Mouse (Mus musculus) neural tube, embryonic 15.5 days (tissue): ENCODE results near the gene Tex48. TPM values are rescaled to one million over a fixed set of nuclear protein-coding genes. Genes with fewer than 3 reads are reported as not detected.
A peak's percentile ranks its signal among the peaks of the same experiment; 100 is the strongest.

Experiments used
- ATAC-seq: fragments of 200-750 bp; cut with Nextera tagmentation; 2 replicates; pipeline ENCODE4 v1.8.0; 2017; ENCODE audit warnings: mild to moderate bottlenecking, moderate TSS enrichment, moderate library complexity; ENCODE audit not compliant: low FRiP score
- H3K27ac ChIP-seq: fragments of 300-500 bp; sonication (generic); replicated peaks from 2 replicates; pipeline ENCODE4 v1.5.1; 2015; ENCODE audit warnings: mild to moderate bottlenecking, inconsistent platforms
- H3K27me3 ChIP-seq: fragments of 300-500 bp; sonication (generic); replicated peaks from 2 replicates; pipeline ENCODE4 v1.6.1; 2015; ENCODE audit warnings: inconsistent platforms
- H3K36me3 ChIP-seq: fragments of 300-500 bp; sonication (generic); 2 replicates; pipeline ENCODE4 v1.6.1; 2015; ENCODE audit warnings: inconsistent platforms
- H3K4me1 ChIP-seq: fragments of 300-500 bp; sonication (generic); 2 replicates; pipeline ENCODE4 v1.6.1; 2015; ENCODE audit warnings: inconsistent platforms
- H3K4me2 ChIP-seq: fragments of 300-500 bp; sonication (generic); 2 replicates; pipeline ENCODE4 v1.6.1; 2015; ENCODE audit warnings: inconsistent platforms, mild to moderate bottlenecking, moderate library complexity
- H3K4me3 ChIP-seq: fragments of 300-500 bp; sonication (generic); replicated peaks from 2 replicates; pipeline ENCODE4 v1.5.1; 2015; ENCODE audit warnings: mild to moderate bottlenecking, inconsistent platforms
- H3K9ac ChIP-seq: fragments of 300-500 bp; sonication (generic); replicated peaks from 2 replicates; pipeline ENCODE4 v1.6.1; 2015; ENCODE audit warnings: mild to moderate bottlenecking, inconsistent platforms
- H3K9me3 ChIP-seq: fragments of 300-500 bp; sonication (generic); replicated peaks from 2 replicates; pipeline ENCODE4 v1.6.1; 2016; ENCODE audit warnings: inconsistent platforms
- WGBS: fragments of 180-500 bp; shearing (Covaris S2); methylation state at CpG from one replicate; pipeline ENCODE4 v1.1.7; 2015; ENCODE audit warnings: mixed read lengths; 5-methylcytosine and 5-hydroxymethylcytosine counted together
- polyA plus RNA-seq: library from polyadenylated mRNA; unstranded; fragments of >200 nt; fragmentation: Nextera tagmentation; extraction: Ambion mirVana; gene quantifications from 2 replicates; pipeline ENCODE4 v1.2.1, GENCODE M21; 2015

Tex48 gene
- polyA plus RNA-seq, 1 experiment from 2014 or later: not detected

GRCm38 (mm10) chr4:63594459-63595110, 27.6 kb downstream of the Tex48 start:
- no peaks in the 10 kb centered on the region for H3K36me3 ChIP-seq
- WGBS: 80% methylated on average over 5 of the region's 5 CpGs
- no peak overlapping the region for H3K9ac ChIP-seq
- no peaks in the 10 kb centered on the region for H3K27me3 ChIP-seq
- no peaks in the 10 kb centered on the region for H3K4me1 ChIP-seq
- no peaks in the 10 kb centered on the region for H3K9me3 ChIP-seq
- no peak overlapping the region for H3K4me2 ChIP-seq
- ATAC-seq: no peak
- H3K27ac ChIP-seq: no peak overlapping the region
- no peak overlapping the region for H3K4me3 ChIP-seq

- Histone ChIP-seq H3K4me3 (no peak overlapping the region), H3K9ac (no peak overlapping the region), H3K4me1 (no peaks in the 10 kb centered on the region), H3K27me3 (no peaks in the 10 kb centered on the region), H3K27ac (no peak overlapping the region), H3K4me2 (no peak overlapping the region), H3K9me3 (no peaks in the 10 kb centered on the region), H3K36me3 (no peaks in the 10 kb centered on the region)
- 92% methylated on average over 4 of the region's 4 CpGs for WGBS
- ATAC-seq: no peak
These were observed 31.7 kb downstream of the Tex48 start for GRCm38 (mm10) chr4:63590538-63590937.

GRCm38 (mm10) chr4:63589987-63590386, 32.2 kb downstream of the Tex48 start:
- H3K27ac ChIP-seq: no peak overlapping the region
- H3K36me3 ChIP-seq: no peaks in the 10 kb centered on the region
- 92% methylated on average over 7 of the region's 7 CpGs for WGBS
- H3K27me3 ChIP-seq: no peaks in the 10 kb centered on the region
- no peak overlapping the region for H3K9ac ChIP-seq
- no peak for ATAC-seq
- no peak overlapping the region for H3K4me2 ChIP-seq
- no peaks in the 10 kb centered on the region for H3K4me1 ChIP-seq
- H3K9me3 ChIP-seq: no peaks in the 10 kb centered on the region
- H3K4me3 ChIP-seq: no peak overlapping the region

- WGBS: 81% methylated on average over 2 of the region's 2 CpGs
- H3K4me3 ChIP-seq: no peak overlapping the region
- H3K36me3 ChIP-seq: no peaks in the 10 kb centered on the region
- H3K4me1 ChIP-seq: no peaks in the 10 kb centered on the region
- H3K4me2 ChIP-seq: no peak overlapping the region
- H3K9me3 ChIP-seq: no peaks in the 10 kb centered on the region
- no peak for ATAC-seq
- no peaks in the 10 kb centered on the region for H3K27me3 ChIP-seq
- H3K9ac ChIP-seq: no peak overlapping the region
- no peak overlapping the region for H3K27ac ChIP-seq
These were observed 36.0 kb downstream of the Tex48 start for GRCm38 (mm10) chr4:63586240-63586639.

- Histone ChIP-seq H3K36me3 (no peaks in the 10 kb centered on the region), H3K9ac (no peak overlapping the region), H3K4me1 (peaks cover 2% of the 10 kb centered on the region; the same call in 1 of the 2 replicates), H3K4me2 (no peak overlapping the region), H3K4me3 (no peak overlapping the region), H3K9me3 (no peaks in the 10 kb centered on the region), H3K27ac (no peak overlapping the region), H3K27me3 (no peaks in the 10 kb centered on the region)
- 79% methylated on average over 10 of the region's 10 CpGs for WGBS
- ATAC-seq: no peak
These were observed 37.0 kb downstream of the Tex48 start for GRCm38 (mm10) chr4:63585216-63585615.

- Histone ChIP-seq H3K27me3 (no peaks in the 10 kb centered on the region), H3K36me3 (no peaks in the 10 kb centered on the region), H3K4me2 (no peak overlapping the region), H3K27ac (no peak overlapping the region), H3K4me3 (no peak overlapping the region), H3K9ac (no peak overlapping the region), H3K4me1 (peaks cover 6% of the 10 kb centered on the region; the same call in 1 of the 2 replicates), H3K9me3 (no peaks in the 10 kb centered on the region)
- no peak for ATAC-seq
- 79% methylated on average over 5 of the region's 5 CpGs for WGBS
These were observed 39.6 kb downstream of the Tex48 start for GRCm38 (mm10) chr4:63582580-63582979.

- no peak overlapping the region for H3K4me3 ChIP-seq
- peak; percentile 81; the same call in 1 of the 2 replicates for ATAC-seq
- no peak overlapping the region for H3K4me2 ChIP-seq
- H3K27ac ChIP-seq: no peak overlapping the region
- peaks cover 6% of the 10 kb centered on the region; the same call in 1 of the 2 replicates for H3K4me1 ChIP-seq
- 31% methylated on average over 6 of the region's 6 CpGs for WGBS
- H3K9me3 ChIP-seq: no peaks in the 10 kb centered on the region
- H3K27me3 ChIP-seq: no peaks in the 10 kb centered on the region
- H3K9ac ChIP-seq: no peak overlapping the region
- no peaks in the 10 kb centered on the region for H3K36me3 ChIP-seq
These were observed 42.1 kb downstream of the Tex48 start for GRCm38 (mm10) chr4:63580078-63580477.

- peaks cover 6% of the 10 kb centered on the region; the same call in 1 of the 2 replicates for H3K4me1 ChIP-seq
- no peak overlapping the region for H3K27ac ChIP-seq
- 84% methylated on average over 14 of the region's 14 CpGs for WGBS
- no peak overlapping the region for H3K4me2 ChIP-seq
- H3K4me3 ChIP-seq: no peak overlapping the region
- ATAC-seq: no peak
- H3K9me3 ChIP-seq: no peaks in the 10 kb centered on the region
- H3K27me3 ChIP-seq: no peaks in the 10 kb centered on the region
- no peak overlapping the region for H3K9ac ChIP-seq
- no peaks in the 10 kb centered on the region for H3K36me3 ChIP-seq
These were observed 42.6 kb downstream of the Tex48 start for GRCm38 (mm10) chr4:63579649-63580048.

GRCm38 (mm10) chr4:63572621-63573020, 49.6 kb downstream of the Tex48 start:
- 93% methylated on average over 5 of the region's 5 CpGs for WGBS

GRCm38 (mm10) chr4:63570208-63570781, 51.9 kb downstream of the Tex48 start:
- H3K27me3 ChIP-seq: no peaks in the 10 kb centered on the region
- peaks cover 12% of the 10 kb centered on the region for H3K4me1 ChIP-seq
- no peak overlapping the region for H3K9ac ChIP-seq
- no peak overlapping the region for H3K4me3 ChIP-seq
- no peak overlapping the region for H3K4me2 ChIP-seq
- ATAC-seq: no peak
- WGBS: 23% methylated on average over 7 of the region's 7 CpGs
- no peaks in the 10 kb centered on the region for H3K36me3 ChIP-seq
- no peaks in the 10 kb centered on the region for H3K9me3 ChIP-seq
- no peak overlapping the region for H3K27ac ChIP-seq

More at GRCm38 (mm10) chr4:63572621-63573020, 49.6 kb downstream of the Tex48 start:
- ATAC-seq: no peak
- Histone ChIP-seq H3K27ac (no peak overlapping the region), H3K27me3 (no peaks in the 10 kb centered on the region), H3K4me1 (peaks cover 12% of the 10 kb centered on the region), H3K9ac (no peak overlapping the region), H3K36me3 (no peaks in the 10 kb centered on the region), H3K4me3 (no peak overlapping the region), H3K9me3 (no peaks in the 10 kb centered on the region), H3K4me2 (no peak overlapping the region)

- Histone ChIP-seq H3K4me3 (no peak overlapping the region), H3K4me2 (no peak overlapping the region), H3K9me3 (no peaks in the 10 kb centered on the region), H3K9ac (no peak overlapping the region), H3K36me3 (no peaks in the 10 kb centered on the region), H3K4me1 (peaks cover 12% of the 10 kb centered on the region), H3K27ac (no peak overlapping the region), H3K27me3 (no peaks in the 10 kb centered on the region)
- WGBS: 90% methylated on average over 8 of the region's 8 CpGs
- ATAC-seq: no peak
These were observed 52.9 kb downstream of the Tex48 start for GRCm38 (mm10) chr4:63569322-63569721.

- H3K36me3 ChIP-seq: no peaks in the 10 kb centered on the region
- no peak for ATAC-seq
- no peak overlapping the region for H3K27ac ChIP-seq
- H3K27me3 ChIP-seq: no peaks in the 10 kb centered on the region
- no peak overlapping the region for H3K9ac ChIP-seq
- no peak overlapping the region for H3K4me3 ChIP-seq
- H3K4me1 ChIP-seq: peaks cover 12% of the 10 kb centered on the region
- 90% methylated on average over 8 of the region's 10 CpGs for WGBS
- H3K4me2 ChIP-seq: no peak overlapping the region
- no peaks in the 10 kb centered on the region for H3K9me3 ChIP-seq
These were observed 54.4 kb downstream of the Tex48 start for GRCm38 (mm10) chr4:63567712-63568390.
